Mouse (Mus musculus) heart, embryonic 11.5 days (tissue): ENCODE measurements around the gene Eda. TPM values are rescaled to one million over a fixed set of nuclear protein-coding genes. Genes with fewer than 3 reads are reported as not detected.

Experiments used
- ATAC-seq: fragments of 200-750 bp; cut with Nextera tagmentation; replicated peaks from 2 replicates; pipeline ENCODE4 v1.8.0; 2017; ENCODE audit warnings: moderate library complexity; ENCODE audit not compliant: insufficient number of reproducible peaks, low FRiP score, low TSS enrichment
- H3K27ac ChIP-seq: fragments of 300-500 bp; sonication (generic); 2 replicates; pipeline ENCODE4 v1.5.1; 2014; ENCODE audit warnings: mild to moderate bottlenecking, low read depth, low read length
- H3K27me3 ChIP-seq: fragments of 300-500 bp; sonication (generic); 2 replicates; pipeline ENCODE4 v1.6.1; 2014; ENCODE audit warnings: mild to moderate bottlenecking, low read length, mixed read lengths; ENCODE audit not compliant: control insufficient read depth, insufficient read depth
- H3K36me3 ChIP-seq: fragments of 300-500 bp; sonication (generic); 2 replicates; pipeline ENCODE4 v1.6.1; 2014; ENCODE audit warnings: mild to moderate bottlenecking, low read length, moderate library complexity, mixed read lengths; ENCODE audit not compliant: control insufficient read depth, insufficient read depth
- H3K4me1 ChIP-seq: fragments of 300-500 bp; sonication (generic); 2 replicates; pipeline ENCODE4 v1.6.1; 2014; ENCODE audit warnings: low read length; ENCODE audit not compliant: control insufficient read depth, insufficient read depth
- H3K4me2 ChIP-seq: fragments of 300-500 bp; sonication (generic); 2 replicates; pipeline ENCODE4 v1.6.1; 2014; ENCODE audit warnings: mild to moderate bottlenecking, moderate library complexity
- H3K4me3 ChIP-seq: fragments of 300-500 bp; sonication (generic); 2 replicates; pipeline ENCODE4 v1.5.1; 2014; ENCODE audit warnings: low read depth, low read length
- H3K9ac ChIP-seq: fragments of 300-500 bp; sonication (generic); 2 replicates; pipeline ENCODE4 v1.6.1; 2014; ENCODE audit warnings: mild to moderate bottlenecking, low read depth, low read length, moderate library complexity
- H3K9me3 ChIP-seq: fragments of 300-500 bp; sonication (generic); replicated peaks from 2 replicates; pipeline ENCODE4 v1.6.1; 2016; ENCODE audit warnings: low read length; ENCODE audit not compliant: control insufficient read depth
- WGBS: fragments of 180-500 bp; shearing (Covaris S2); extraction: QIAGEN DNeasy Blood & Tissue Kit; methylation state at CpG from one replicate; pipeline ENCODE4 v1.1.7; 2014; ENCODE audit not compliant: insufficient replicate concordance; 5-methylcytosine and 5-hydroxymethylcytosine counted together
- polyA plus RNA-seq: library from polyadenylated mRNA; unstranded; fragments of >200 nt; fragmentation: Nextera tagmentation; extraction: Ambion mirVana; gene quantifications from 2 replicates; pipeline ENCODE4 v1.2.1, GENCODE M21; 2014

Gene Eda
- polyA plus RNA-seq, 1 experiment from 2014 or later: 1.4 TPM

GRCm38 (mm10) chrX:99999342-99999741 is 23.9 kb downstream of the Eda start:
- Histone ChIP-seq H3K27me3 (no peaks in the 10 kb centered on the region), H3K36me3 (no peaks in the 10 kb centered on the region), H3K4me1 (no peaks in the 10 kb centered on the region), H3K9ac (no peak overlapping the region), H3K4me3 (no peak overlapping the region), H3K9me3 (no peaks in the 10 kb centered on the region), H3K4me2 (no peak overlapping the region), H3K27ac (no peak overlapping the region)
- no peak for ATAC-seq
- 79% methylated on average over 2 of the region's 2 CpGs for WGBS

- H3K4me2 ChIP-seq: no peak overlapping the region
- H3K36me3 ChIP-seq: no peaks in the 10 kb centered on the region
- WGBS: 23% methylated on average over 1 of the region's 1 CpGs
- H3K9ac ChIP-seq: no peak overlapping the region
- H3K27ac ChIP-seq: no peak overlapping the region
- no peak overlapping the region for H3K4me3 ChIP-seq
- H3K9me3 ChIP-seq: no peaks in the 10 kb centered on the region
- H3K4me1 ChIP-seq: no peaks in the 10 kb centered on the region
- H3K27me3 ChIP-seq: no peaks in the 10 kb centered on the region
- ATAC-seq: no peak
Observed at GRCm38 (mm10) chrX:100118362-100118761, 143.0 kb downstream of the Eda start.

GRCm38 (mm10) chrX:100195286-100195685 is 219.9 kb downstream of the Eda start:
- Histone ChIP-seq H3K9me3 (no peaks in the 10 kb centered on the region), H3K9ac (no peak overlapping the region), H3K27ac (no peak overlapping the region), H3K4me2 (no peak overlapping the region), H3K36me3 (no peaks in the 10 kb centered on the region), H3K27me3 (no peaks in the 10 kb centered on the region), H3K4me1 (no peaks in the 10 kb centered on the region), H3K4me3 (no peak overlapping the region)
- ATAC-seq: no peak
- 46% methylated on average over 2 of the region's 2 CpGs for WGBS

- Histone ChIP-seq H3K4me2 (no peak overlapping the region), H3K9ac (no peak overlapping the region), H3K4me3 (no peak overlapping the region), H3K36me3 (no peaks in the 10 kb centered on the region), H3K27ac (no peak overlapping the region), H3K4me1 (no peaks in the 10 kb centered on the region), H3K27me3 (no peaks in the 10 kb centered on the region), H3K9me3 (no peaks in the 10 kb centered on the region)
- no peak for ATAC-seq
Observed at GRCm38 (mm10) chrX:100313652-100314051, 338.2 kb downstream of the Eda start.

- no peak overlapping the region for H3K9ac ChIP-seq
- H3K27ac ChIP-seq: no peak overlapping the region
- H3K4me2 ChIP-seq: no peak overlapping the region
- ATAC-seq: no peak
- no peaks in the 10 kb centered on the region for H3K27me3 ChIP-seq
- no peak overlapping the region for H3K4me3 ChIP-seq
- H3K9me3 ChIP-seq: no peaks in the 10 kb centered on the region
- no peaks in the 10 kb centered on the region for H3K36me3 ChIP-seq
- no peaks in the 10 kb centered on the region for H3K4me1 ChIP-seq
Observed at GRCm38 (mm10) chrX:100314172-100314902, 338.9 kb downstream of the Eda start.

GRCm38 (mm10) chrX:100340687-100341086 is 365.3 kb downstream of the Eda start:
- no peak overlapping the region for H3K4me2 ChIP-seq
- no peak overlapping the region for H3K4me3 ChIP-seq
- H3K9ac ChIP-seq: no peak overlapping the region
- H3K27me3 ChIP-seq: no peaks in the 10 kb centered on the region
- no peaks in the 10 kb centered on the region for H3K4me1 ChIP-seq
- WGBS: 71% methylated on average over 2 of the region's 2 CpGs
- no peak overlapping the region for H3K27ac ChIP-seq
- H3K36me3 ChIP-seq: no peaks in the 10 kb centered on the region
- no peaks in the 10 kb centered on the region for H3K9me3 ChIP-seq
- ATAC-seq: no peak

GRCm38 (mm10) chrX:100344433-100344832 is 369.0 kb downstream of the Eda start:
- Histone ChIP-seq H3K4me2 (no peak overlapping the region), H3K4me1 (no peaks in the 10 kb centered on the region)

GRCm38 (mm10) chrX:100356974-100357373 is 381.6 kb downstream of the Eda start:
- 89% methylated on average over 2 of the region's 2 CpGs for WGBS
- no peak overlapping the region for H3K4me3 ChIP-seq
- H3K4me1 ChIP-seq: no peaks in the 10 kb centered on the region
- no peak overlapping the region for H3K4me2 ChIP-seq
- H3K9ac ChIP-seq: no peak overlapping the region
- no peak overlapping the region for H3K27ac ChIP-seq
- no peaks in the 10 kb centered on the region for H3K27me3 ChIP-seq
- H3K36me3 ChIP-seq: no peaks in the 10 kb centered on the region
- ATAC-seq: no peak
- H3K9me3 ChIP-seq: no peaks in the 10 kb centered on the region

More at GRCm38 (mm10) chrX:100344433-100344832, 369.0 kb downstream of the Eda start:
- H3K27me3 ChIP-seq: no peaks in the 10 kb centered on the region
- H3K36me3 ChIP-seq: no peaks in the 10 kb centered on the region
- no peak overlapping the region for H3K4me3 ChIP-seq
- no peak overlapping the region for H3K9ac ChIP-seq
- ATAC-seq: no peak
- WGBS: 71% methylated on average over 2 of the region's 2 CpGs
- H3K27ac ChIP-seq: no peak overlapping the region
- no peaks in the 10 kb centered on the region for H3K9me3 ChIP-seq

- 59% methylated on average over 1 of the region's 1 CpGs for WGBS
- Histone ChIP-seq H3K27me3 (no peaks in the 10 kb centered on the region), H3K9me3 (no peaks in the 10 kb centered on the region), H3K27ac (no peak overlapping the region), H3K4me2 (no peak overlapping the region), H3K4me3 (no peak overlapping the region), H3K9ac (no peak overlapping the region), H3K4me1 (no peaks in the 10 kb centered on the region), H3K36me3 (no peaks in the 10 kb centered on the region)
- no peak for ATAC-seq
Observed at GRCm38 (mm10) chrX:100389887-100390286, 414.5 kb downstream of the Eda start.
